Mouse (Mus musculus) MEL (cell line): ENCODE results near the gene Mob3b.

Experiments used
- CTCF ChIP-seq, 3 experiments: IDR thresholded peaks in 2 of 3; conservative IDR thresholded peaks in 1 of 3; 2 replicates each; pipeline ENCODE4 v1.5.1; 2011 to 2012; ENCODE audit warnings: low read length in 3 of 3, low read depth in 2 of 3, mild to moderate bottlenecking in 2 of 3, improper control_type of control experiment in 1 of 3, inconsistent platforms in 1 of 3, mixed read lengths in 1 of 3, moderate library complexity in 1 of 3; ENCODE audit not compliant: control insufficient read depth in 1 of 3, insufficient read depth in 1 of 3, poor library complexity in 1 of 3, severe bottlenecking in 1 of 3
- TCF12 ChIP-seq: IDR thresholded peaks from 2 replicates; pipeline ENCODE4 v1.6.1; 2014; ENCODE audit warnings: low read depth, mild to moderate bottlenecking, inconsistent platforms, low read length, improper control_type of control experiment, moderate library complexity

DNA sequence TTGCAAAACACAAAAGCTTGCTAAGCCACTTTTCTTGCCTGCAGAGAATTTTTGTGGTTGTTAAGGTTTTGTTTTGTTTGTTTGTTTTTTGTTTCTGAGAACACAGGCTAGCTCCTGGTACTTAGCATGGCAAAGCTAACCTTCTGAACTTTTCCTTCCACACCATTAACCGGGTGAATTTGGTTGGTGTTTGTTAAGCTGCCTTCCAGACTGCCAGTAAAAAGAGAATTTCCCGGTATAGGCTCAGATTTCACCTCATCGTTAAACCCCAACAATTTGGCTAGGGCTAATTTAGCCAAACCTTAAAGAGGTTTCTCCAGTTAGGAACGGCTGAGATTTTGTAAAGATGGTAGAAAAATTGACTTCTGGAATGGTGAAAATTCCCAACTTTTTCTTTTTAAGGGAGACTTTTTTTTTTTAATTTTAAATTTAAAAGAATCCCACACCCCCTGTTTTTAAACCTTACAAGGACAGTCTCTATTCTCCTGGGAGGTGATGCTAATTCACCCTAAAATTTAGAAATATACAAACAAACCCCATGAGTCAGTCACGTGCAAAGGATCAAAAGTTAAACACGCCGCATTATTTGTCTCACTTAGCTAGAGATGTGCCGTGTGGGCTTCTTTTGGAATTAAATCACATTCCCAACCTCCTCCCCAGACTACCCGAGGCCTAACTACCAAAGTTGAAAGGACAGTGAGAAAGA, 108.1 kb downstream of the Mob3b start:
- TF ChIP-seq CTCF (IDR thresholded peaks at IDR 0.05 in 2 of 3, conservative IDR thresholded peaks at IDR 0.05 in 1 of 3; ENCODE audit: control insufficient read depth in 1 of 3, insufficient read depth in 1 of 3, low read depth in 2 of 3, low read length in 3 of 3, poor library complexity in 1 of 3, severe bottlenecking in 1 of 3) = no peak
- no peak for TF ChIP-seq TCF12
